Mouse (Mus musculus): ENCODE data around the gene Apba3. TPM values are rescaled to one million over a fixed set of nuclear protein-coding genes. Genes with fewer than 3 reads are reported as not detected.
A peak's percentile ranks its signal among the peaks of the same experiment; 100 is the strongest.

Apba3 gene
- polyA plus RNA-seq, 1 experiment from 2014 or later, result 61.9 TPM

DNA sequence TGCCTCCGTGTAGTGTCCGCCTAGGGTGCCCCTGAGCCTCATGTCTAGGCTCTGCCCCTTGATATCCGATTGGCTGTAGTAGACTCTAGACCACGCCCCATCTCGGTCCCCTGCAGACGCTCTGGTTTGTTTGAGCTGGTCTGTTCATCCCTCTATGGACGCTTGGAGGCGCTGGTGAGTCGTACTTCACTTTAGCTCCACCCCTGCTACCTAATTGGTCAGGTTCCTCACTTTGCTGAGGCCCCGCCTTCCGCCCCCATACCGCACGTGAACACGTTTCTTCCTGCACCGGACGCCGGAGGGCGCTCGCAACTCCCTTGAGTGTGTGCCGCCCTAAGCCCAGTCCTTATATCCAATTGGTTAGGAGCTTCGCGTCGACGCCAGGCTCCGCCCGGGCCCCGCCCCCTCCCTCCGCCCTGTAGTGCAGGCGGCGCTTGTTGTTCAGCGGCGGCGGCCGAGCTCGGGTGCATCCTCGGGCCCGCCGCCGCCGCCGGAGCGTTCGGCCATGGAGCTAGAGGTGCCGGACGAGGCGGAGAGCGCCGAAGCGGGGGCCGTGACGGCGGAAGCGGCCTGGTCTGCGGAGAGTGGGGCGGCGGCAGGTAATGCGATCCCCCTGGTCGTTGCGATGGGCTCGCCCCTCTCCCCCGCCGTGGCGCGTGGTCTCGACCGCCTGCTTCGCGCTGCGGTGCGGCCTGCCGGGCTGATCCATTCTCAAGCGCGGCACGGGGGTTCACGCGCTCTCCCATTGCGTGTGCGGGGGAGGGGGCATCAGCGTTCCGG, 26.0 kb downstream of the Apba3 start, which contains the start of gene Pip5k1c:
Gene Pip5k1c (plus strand): TSS at position 410 of the 780 bp plus-strand sequence.
- Histone ChIP-seq H3K4me2 (peak within 1 kb of the TSS; percentile 95), H3K4me3 (peak within 1 kb of the TSS; percentile 91), H3K9ac (peak within 1 kb of the TSS; percentile 89), H3K36me3 (0 out of 2 replicates have a peak, but pooled peaks cover 9% of the 10 kb centered on the region), H3K4me1 (peaks cover 38% of the 10 kb centered on the region), H3K27ac (peak within 1 kb of the TSS; percentile 83), H3K9me3 (no peaks in the 10 kb centered on the region), H3K27me3 (peaks cover 36% of the 10 kb centered on the region)
- peak; percentile 94 for ATAC-seq (ENCODE audit: insufficient number of reproducible peaks, insufficient read depth, low FRiP score, low TSS enrichment, low read depth)
- 1% methylated on average over 71 of the region's 80 CpGs for WGBS

DNA sequence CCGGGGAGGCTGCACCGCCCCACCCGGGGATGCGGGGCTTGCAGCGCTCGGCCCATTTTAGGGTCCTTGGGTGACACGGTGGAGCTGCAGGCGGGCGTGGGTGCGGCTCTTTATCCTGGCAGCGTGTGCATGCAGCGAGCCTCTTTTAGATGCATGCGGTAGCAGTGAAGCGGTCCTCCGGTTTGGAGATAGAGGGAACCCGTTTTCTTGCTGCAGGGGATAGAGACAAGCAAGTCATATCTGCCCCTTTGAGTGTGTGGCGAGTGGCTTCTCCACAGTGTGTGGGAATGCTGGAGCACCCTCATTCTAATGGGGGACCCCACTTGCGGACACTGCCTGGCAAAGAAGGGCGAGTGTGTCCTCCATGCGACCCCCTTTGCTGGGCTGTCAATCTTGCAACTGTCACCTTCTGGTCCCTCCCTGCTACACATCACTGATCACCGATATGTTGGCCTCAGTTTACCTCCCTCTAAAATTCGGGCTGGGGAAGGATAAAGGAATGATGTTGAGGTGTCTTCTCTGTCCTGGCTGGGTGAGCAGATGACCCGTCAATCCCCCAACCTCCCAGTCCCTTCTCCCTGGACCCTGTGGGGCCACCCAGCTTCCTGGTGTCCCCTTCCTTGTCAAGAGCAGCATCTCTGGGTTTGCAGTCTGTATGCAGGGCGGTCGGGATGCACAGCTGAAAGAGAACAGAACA, 26.7 kb downstream of the Apba3 start:
- H3K4me3 ChIP-seq, result peak overlapping the region; percentile 91
- H3K4me1 ChIP-seq, result peaks cover 38% of the 10 kb centered on the region
- H3K9ac ChIP-seq, result peak overlapping the region; percentile 89
- no peaks in the 10 kb centered on the region for H3K9me3 ChIP-seq
- peak overlapping the region; percentile 95 for H3K4me2 ChIP-seq
- peak overlapping the region; percentile 83 for H3K27ac ChIP-seq
- peaks cover 29% of the 10 kb centered on the region for H3K27me3 ChIP-seq
- 4% methylated on average over 25 of the region's 25 CpGs for WGBS
- H3K36me3 ChIP-seq, result peaks cover 11% of the 10 kb centered on the region; the same call in 1 of the 2 replicates
- no peak for ATAC-seq (ENCODE audit: insufficient number of reproducible peaks, insufficient read depth, low FRiP score, low TSS enrichment, low read depth)

DNA sequence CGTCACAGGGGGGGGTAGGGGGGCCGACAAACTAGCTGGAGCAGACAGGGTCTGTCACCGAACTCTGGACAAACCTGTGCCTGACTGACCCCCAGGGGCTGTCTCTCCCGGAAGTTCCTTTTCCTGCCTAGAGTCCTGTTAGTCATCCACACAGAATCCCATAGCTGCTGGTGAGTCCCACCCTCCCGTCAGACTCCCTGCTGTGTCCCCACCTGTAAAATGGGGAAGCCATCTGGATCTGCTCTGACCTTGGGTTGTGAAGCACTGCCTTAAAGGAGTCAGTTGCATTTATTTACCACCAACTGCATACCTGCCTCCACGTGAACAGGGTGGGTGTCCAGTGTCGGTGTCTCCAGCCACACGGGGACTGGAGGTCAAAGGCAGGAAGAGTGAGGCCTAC, 27.7 kb downstream of the Apba3 start:
- H3K4me1 ChIP-seq, result peaks cover 37% of the 10 kb centered on the region
- peak overlapping the region; percentile 89 for H3K9ac ChIP-seq
- peak overlapping the region; percentile 91 for H3K4me3 ChIP-seq
- WGBS, result 45% methylated on average over 8 of the region's 8 CpGs
- ATAC-seq (ENCODE audit: insufficient number of reproducible peaks, insufficient read depth, low FRiP score, low TSS enrichment, low read depth), result no peak
- H3K4me2 ChIP-seq, result peak overlapping the region; percentile 95
- peaks cover 12% of the 10 kb centered on the region; the same call in 1 of the 2 replicates for H3K36me3 ChIP-seq
- no peaks in the 10 kb centered on the region for H3K9me3 ChIP-seq
- H3K27me3 ChIP-seq, result peaks cover 24% of the 10 kb centered on the region
- H3K27ac ChIP-seq, result no peak overlapping the region

DNA sequence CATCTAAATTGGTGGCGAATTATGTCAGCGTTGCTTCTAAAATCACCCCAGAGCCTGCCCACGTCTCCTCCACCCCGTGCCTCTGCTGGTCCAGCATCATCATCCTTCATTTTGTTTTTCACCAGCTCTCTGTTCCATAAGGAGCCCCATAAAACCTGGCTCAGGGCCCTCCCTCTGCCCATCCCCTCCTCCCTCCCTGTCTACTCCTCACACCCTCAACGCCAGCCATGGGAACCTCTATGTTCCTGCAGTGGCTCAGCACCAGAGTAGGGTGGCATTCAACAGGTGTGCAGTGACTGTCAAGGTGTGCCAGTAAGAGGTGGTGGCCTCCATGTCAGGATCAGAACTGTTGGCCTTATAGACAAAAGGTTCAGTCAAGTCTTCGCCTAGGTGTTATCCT, 28.4 kb downstream of the Apba3 start:
- Histone ChIP-seq H3K36me3 (peaks cover 18% of the 10 kb centered on the region; the same call in 1 of the 2 replicates), H3K4me2 (no peak overlapping the region; the same call in 1 of the 2 replicates), H3K9me3 (no peaks in the 10 kb centered on the region), H3K27me3 (peaks cover 17% of the 10 kb centered on the region), H3K9ac (peak overlapping the region; percentile 89; the same call in 1 of the 2 replicates), H3K27ac (no peak overlapping the region), H3K4me3 (no peak overlapping the region), H3K4me1 (peaks cover 36% of the 10 kb centered on the region)
- 87% methylated on average over 6 of the region's 6 CpGs for WGBS
- no peak for ATAC-seq (ENCODE audit: insufficient number of reproducible peaks, insufficient read depth, low FRiP score, low TSS enrichment, low read depth)

DNA sequence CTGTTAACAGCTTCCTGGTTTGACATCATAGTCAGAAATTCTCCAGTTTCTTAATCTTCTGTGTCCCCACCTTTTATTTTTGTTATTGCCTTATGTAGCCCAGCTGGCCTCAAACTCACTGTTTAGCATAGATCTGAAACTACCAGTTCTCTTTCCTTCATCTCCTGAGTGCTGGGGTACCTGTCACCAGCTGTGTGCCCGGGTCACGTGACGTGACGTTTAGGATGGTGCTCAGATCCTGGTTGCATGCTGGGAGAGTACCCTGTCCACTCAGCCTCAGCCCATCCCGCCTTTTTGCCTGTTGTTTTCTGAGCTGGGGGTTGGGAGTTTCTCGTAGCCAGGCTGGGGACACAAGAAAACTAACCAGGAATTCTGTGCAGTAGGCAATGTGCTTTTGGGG, 30.5 kb downstream of the Apba3 start:
- H3K27ac ChIP-seq, result 0 out of 2 replicates have a peak overlapping the region, but pooled peaks have one; percentile 3

DNA sequence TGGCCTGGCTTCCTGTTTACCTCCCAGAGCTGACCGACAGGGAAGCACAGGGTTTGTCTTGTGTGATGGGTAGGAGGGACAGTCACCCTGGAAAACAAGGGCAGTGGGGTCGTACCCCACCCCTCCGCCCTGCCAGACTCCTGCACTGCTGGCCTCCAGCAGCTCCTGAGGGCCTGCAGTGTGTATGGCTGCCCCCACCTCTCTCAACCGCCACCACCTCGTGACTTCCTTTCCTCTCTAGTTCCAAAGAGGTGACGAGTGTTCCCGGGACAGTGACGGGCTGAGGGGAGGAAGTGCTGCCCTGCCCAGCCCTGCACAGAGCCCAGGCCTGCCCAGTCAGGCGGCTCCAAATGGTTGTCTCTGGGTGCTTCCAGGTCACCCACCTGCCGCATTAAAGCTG, 31.1 kb downstream of the Apba3 start:
- H3K27ac ChIP-seq, result 0 out of 2 replicates have a peak overlapping the region, but pooled peaks have one; percentile 3
- ATAC-seq (ENCODE audit: insufficient number of reproducible peaks, insufficient read depth, low FRiP score, low TSS enrichment, low read depth), result no peak
- H3K9me3 ChIP-seq, result no peaks in the 10 kb centered on the region
- H3K9ac ChIP-seq, result peak overlapping the region; percentile 41; the same call in 1 of the 2 replicates
- peaks cover 23% of the 10 kb centered on the region for H3K36me3 ChIP-seq
- WGBS, result 48% methylated on average over 10 of the region's 10 CpGs
- no peaks in the 10 kb centered on the region for H3K27me3 ChIP-seq
- H3K4me1 ChIP-seq, result peaks cover 40% of the 10 kb centered on the region
- no peak overlapping the region for H3K4me2 ChIP-seq
- no peak overlapping the region for H3K4me3 ChIP-seq

More for the DNA sequence above, 30.5 kb downstream of the Apba3 start:
- Histone ChIP-seq H3K4me3 (no peak overlapping the region), H3K36me3 (peaks cover 23% of the 10 kb centered on the region), H3K9ac (peak overlapping the region; percentile 41; the same call in 1 of the 2 replicates), H3K27me3 (no peaks in the 10 kb centered on the region), H3K4me2 (no peak overlapping the region), H3K4me1 (peaks cover 34% of the 10 kb centered on the region), H3K9me3 (no peaks in the 10 kb centered on the region)
- 79% methylated on average over 6 of the region's 6 CpGs for WGBS
- no peak for ATAC-seq (ENCODE audit: insufficient number of reproducible peaks, insufficient read depth, low FRiP score, low TSS enrichment, low read depth)

DNA sequence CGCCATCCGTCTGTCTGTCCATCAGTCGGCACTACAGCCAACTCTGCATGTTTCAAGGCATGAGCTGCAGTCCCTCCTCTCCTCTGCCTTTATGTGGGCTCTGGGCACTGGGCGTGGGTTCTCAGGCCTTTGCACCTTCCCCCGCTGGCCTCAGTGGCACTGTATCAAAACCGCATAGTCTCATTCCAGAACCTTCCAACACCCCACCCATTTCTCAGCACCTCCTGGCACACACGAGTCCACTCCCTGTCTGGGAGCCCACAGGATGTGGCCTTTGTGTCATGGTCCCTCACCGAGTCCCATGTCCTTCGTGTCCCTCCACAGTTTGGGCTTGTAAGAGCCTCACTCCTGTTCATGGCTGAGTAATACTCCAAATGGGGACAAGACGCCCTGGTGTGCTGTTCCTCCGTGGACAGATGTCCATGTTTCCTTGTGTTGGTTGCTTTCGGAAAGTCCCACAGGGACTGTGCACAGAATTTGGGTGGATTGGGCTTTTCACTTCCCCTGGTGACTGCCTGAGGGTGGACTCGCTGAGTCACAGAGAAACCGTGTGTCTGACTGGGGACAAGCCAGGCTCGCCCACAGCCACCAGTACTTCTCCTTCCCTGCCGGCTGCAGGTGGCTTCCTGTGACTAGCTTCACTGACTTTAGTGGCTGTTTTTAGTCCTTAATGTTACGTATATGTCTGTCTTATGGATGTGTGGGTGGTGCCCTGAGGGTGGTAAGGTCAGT, 31.8 kb downstream of the Apba3 start:
- no peaks in the 10 kb centered on the region for H3K27me3 ChIP-seq
- WGBS, result 91% methylated on average over 17 of the region's 17 CpGs
- no peak overlapping the region for H3K9ac ChIP-seq
- H3K27ac ChIP-seq, result 0 out of 2 replicates have a peak overlapping the region, but pooled peaks have one; percentile 3
- no peak overlapping the region for H3K4me2 ChIP-seq
- no peak for ATAC-seq (ENCODE audit: insufficient number of reproducible peaks, insufficient read depth, low FRiP score, low TSS enrichment, low read depth)
- H3K9me3 ChIP-seq, result no peaks in the 10 kb centered on the region
- H3K4me1 ChIP-seq, result peaks cover 46% of the 10 kb centered on the region
- peaks cover 23% of the 10 kb centered on the region for H3K36me3 ChIP-seq
- H3K4me3 ChIP-seq, result no peak overlapping the region

DNA sequence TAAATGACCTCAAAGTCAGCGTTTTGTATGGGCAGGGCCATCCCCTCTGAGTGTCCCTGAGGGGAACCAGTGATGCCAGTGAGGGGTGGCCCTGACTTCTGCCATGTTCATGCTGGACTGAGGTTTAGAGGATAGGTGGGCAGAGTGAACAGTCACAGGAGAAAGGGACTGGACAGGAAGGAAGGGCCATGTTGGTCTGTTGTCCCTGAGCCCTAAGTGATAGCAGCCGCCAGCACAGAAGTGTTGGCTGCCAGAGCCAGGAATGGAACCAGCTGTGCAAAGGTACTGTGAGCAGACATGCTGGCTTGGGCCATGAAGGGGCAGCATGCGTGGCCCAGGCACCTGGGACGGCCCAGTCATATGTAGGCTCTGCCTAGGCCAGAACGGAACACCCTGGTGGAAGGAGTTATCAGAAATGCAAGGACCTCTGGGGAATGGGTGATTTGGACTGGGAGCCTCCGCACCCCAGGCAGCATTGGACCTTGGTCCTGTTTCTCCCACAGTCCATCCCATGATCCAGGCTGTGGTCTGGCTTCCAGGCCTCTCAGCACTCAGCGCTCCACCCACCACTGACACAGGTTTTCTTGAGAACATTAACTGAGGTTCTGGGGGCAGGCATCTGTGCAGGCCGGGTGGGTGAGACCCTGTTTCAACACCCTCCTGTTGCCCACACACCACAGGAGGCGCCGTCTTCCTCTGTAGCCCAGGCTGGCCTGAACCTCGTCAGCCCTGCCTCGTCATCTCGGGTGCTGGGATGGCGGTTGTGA, 33.0 kb downstream of the Apba3 start:
- Histone ChIP-seq H3K4me1 (peaks cover 36% of the 10 kb centered on the region), H3K4me3 (no peak overlapping the region), H3K36me3 (peaks cover 23% of the 10 kb centered on the region), H3K9ac (peak overlapping the region; percentile 32; the same call in 1 of the 2 replicates), H3K9me3 (no peaks in the 10 kb centered on the region), H3K27ac (0 out of 2 replicates have a peak overlapping the region, but pooled peaks have one; percentile 4), H3K27me3 (no peaks in the 10 kb centered on the region), H3K4me2 (no peak overlapping the region)
- WGBS, result 86% methylated on average over 14 of the region's 14 CpGs
- ATAC-seq (ENCODE audit: insufficient number of reproducible peaks, insufficient read depth, low FRiP score, low TSS enrichment, low read depth), result no peak

DNA sequence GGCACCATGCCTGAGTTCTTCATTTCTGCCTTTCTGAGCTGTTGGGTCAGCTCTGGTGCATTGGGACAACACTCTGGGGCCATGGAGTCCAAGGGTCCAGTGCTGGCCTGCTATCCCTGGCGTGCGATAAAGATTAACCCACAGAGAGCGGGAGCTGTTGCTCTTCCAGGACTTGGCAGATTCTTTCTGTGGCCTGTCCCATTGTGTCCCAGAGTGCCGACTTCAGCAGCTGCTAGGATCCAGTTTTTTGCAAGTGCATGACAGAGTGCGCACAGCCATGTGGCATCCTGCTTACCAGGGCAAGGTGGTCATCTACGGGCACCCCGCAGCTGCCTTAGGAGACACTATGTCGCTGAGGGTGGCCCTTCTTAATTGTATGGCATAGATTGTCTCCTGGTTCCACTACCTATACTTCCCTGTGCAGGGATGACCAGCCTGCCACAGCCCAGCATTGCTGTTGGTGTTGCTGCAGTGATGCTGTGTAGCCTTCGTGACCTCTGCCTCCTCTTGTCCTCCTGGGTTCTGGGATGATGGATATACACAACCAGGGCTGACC, 33.7 kb downstream of the Apba3 start:
- Histone ChIP-seq H3K4me2 (no peak overlapping the region), H3K36me3 (peaks cover 25% of the 10 kb centered on the region), H3K27me3 (no peaks in the 10 kb centered on the region), H3K4me1 (peaks cover 30% of the 10 kb centered on the region), H3K9ac (0 out of 2 replicates have a peak overlapping the region, but pooled peaks have one; percentile 16), H3K27ac (no peak overlapping the region), H3K9me3 (no peaks in the 10 kb centered on the region), H3K4me3 (no peak overlapping the region)
- no peak for ATAC-seq (ENCODE audit: insufficient number of reproducible peaks, insufficient read depth, low FRiP score, low TSS enrichment, low read depth)
- 84% methylated on average over 9 of the region's 9 CpGs for WGBS

DNA sequence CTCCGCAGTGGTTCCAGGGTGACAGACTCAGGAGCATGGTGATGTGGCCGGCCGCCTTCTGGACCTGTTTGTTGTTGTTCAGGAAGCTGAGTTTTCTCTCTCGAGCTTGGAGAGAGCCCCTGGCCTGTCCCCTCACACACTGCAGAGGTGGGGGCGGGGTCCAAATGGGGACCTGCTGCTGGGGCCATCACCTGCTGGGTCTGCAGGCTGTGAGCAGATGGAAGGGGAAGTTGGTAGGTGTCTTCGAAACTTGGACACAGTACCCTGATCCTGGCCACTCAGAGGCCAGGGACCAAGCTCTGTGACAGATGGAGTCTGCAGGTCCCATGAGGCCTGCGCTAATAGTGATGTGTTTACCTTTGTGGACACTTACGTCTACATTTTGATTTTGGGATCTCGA, 34.6 kb downstream of the Apba3 start:
- no peak overlapping the region for H3K9ac ChIP-seq
- ATAC-seq (ENCODE audit: insufficient number of reproducible peaks, insufficient read depth, low FRiP score, low TSS enrichment, low read depth), result no peak
- H3K4me1 ChIP-seq, result peaks cover 30% of the 10 kb centered on the region
- H3K4me3 ChIP-seq, result no peak overlapping the region
- H3K27ac ChIP-seq, result no peak overlapping the region
- no peak overlapping the region for H3K4me2 ChIP-seq
- H3K27me3 ChIP-seq, result no peaks in the 10 kb centered on the region
- 81% methylated on average over 9 of the region's 9 CpGs for WGBS
- no peaks in the 10 kb centered on the region for H3K9me3 ChIP-seq
- peaks cover 32% of the 10 kb centered on the region for H3K36me3 ChIP-seq

Measured in embryonic facial prominence, embryonic 13.5 days (tissue).